Mouse (Mus musculus): Measurements from ENCODE around the gene Syncrip. TPM values are rescaled to one million over a fixed set of nuclear protein-coding genes. Genes with fewer than 3 reads are reported as not detected.
"Not testable (repeated sequence)": the region's sequence is repeated elsewhere in the genome, so short reads cannot be mapped to it uniquely, and the experiment has no call there.

Syncrip gene
- 79.8 and 87.4 TPM in 2 replicates for polyA plus RNA-seq (2015; fragmentation: Nextera tagmentation; extraction: Ambion mirVana)

DNA sequence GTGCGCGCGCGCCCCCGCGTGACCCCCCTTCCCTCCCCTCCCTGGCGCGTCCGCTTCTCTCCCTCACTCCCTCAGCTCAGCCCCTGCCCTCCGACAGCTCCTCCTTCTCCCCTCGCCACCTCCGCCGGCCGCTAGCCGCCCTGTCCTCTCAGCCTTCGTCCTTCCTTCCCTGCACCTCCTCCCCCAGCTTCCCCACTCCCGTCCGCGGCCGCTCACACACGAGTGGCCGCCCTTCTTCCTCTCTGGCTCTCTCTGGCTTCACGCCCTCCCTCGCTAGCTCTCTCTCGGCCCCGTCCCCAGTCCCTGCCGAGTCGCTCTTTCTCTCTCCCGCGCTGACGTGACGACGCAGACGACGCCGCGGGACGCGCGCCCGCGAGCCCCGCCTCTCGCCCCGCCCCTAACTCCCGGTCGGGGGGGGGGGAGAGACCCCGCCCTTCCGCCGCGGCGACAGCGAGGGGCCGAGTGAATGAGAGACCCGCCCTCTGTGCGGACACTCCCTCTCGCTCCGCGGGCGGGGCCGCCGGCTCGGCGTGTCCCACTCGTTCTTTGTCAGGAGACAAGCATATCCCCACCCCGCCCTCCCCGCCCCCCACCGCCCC lies at the start of gene Syncrip:
Gene Syncrip, minus strand, starts transcription at position 345 of the 599 bp plus-strand sequence.
- Histone ChIP-seq H3K9ac (ENCODE audit: low read length) (peak within 1 kb of the TSS; percentile 99), H3K4me3 (replicated peaks; ENCODE audit: low read length) (peak within 1 kb of the TSS; percentile 95), H3K27ac (ENCODE audit: low read length) (peak within 1 kb of the TSS; percentile 99), H3K4me2 (ENCODE audit: low read depth, low read length) (peak within 1 kb of the TSS; percentile 89)
- H3K9me3 ChIP-seq (replicated peaks; ENCODE audit: control insufficient read depth, low read length); H3K36me3 ChIP-seq (ENCODE audit: control insufficient read depth, insufficient read depth, low read length); H3K27me3 ChIP-seq (ENCODE audit: control insufficient read depth, insufficient read depth, low read length); H3K4me1 ChIP-seq (ENCODE audit: control insufficient read depth, insufficient read depth, low read length): not testable (repeated sequence)
- ATAC-seq (ENCODE audit: insufficient read depth, low FRiP score) = peak; percentile 96
- under 1% methylated on average over 54 of the region's 68 CpGs for WGBS

GRCm38 (mm10) chr9:88529979-88530580 lies 47.7 kb upstream of the Syncrip start:
- Histone ChIP-seq H3K36me3 (ENCODE audit: control insufficient read depth, insufficient read depth, low read length) (no peaks in the 10 kb centered on the region), H3K27me3 (ENCODE audit: control insufficient read depth, insufficient read depth, low read length) (no peaks in the 10 kb centered on the region), H3K9me3 (replicated peaks; ENCODE audit: control insufficient read depth, low read length) (no peaks in the 10 kb centered on the region), H3K27ac (ENCODE audit: low read length) (no peak overlapping the region), H3K4me2 (ENCODE audit: low read depth, low read length) (no peak overlapping the region), H3K4me3 (replicated peaks; ENCODE audit: low read length) (no peak overlapping the region), H3K4me1 (ENCODE audit: control insufficient read depth, insufficient read depth, low read length) (no peaks in the 10 kb centered on the region), H3K9ac (ENCODE audit: low read length) (no peak overlapping the region)
- no peak for ATAC-seq (ENCODE audit: insufficient read depth, low FRiP score)
- WGBS = 54% methylated on average over 5 of the region's 5 CpGs

DNA sequence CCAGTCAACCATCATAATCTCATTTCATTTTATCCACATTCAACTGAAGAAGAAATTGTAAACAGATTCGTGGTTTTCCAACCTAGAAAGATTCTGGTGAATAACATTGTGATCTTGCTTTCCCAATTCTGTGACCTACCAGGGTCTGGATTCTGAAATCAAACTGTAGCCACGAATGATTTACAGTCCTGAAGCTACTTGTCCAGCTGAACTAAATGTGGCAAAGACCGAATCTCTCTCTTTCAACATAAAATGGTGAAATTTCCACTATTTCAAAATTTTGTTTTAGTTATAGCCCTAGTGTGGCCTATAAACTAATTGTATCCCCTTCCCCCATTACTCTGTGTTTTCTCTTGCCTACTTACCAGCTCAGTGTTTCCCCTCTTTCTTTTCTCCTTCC lies 47.2 kb upstream of the Syncrip start:
- H3K36me3 ChIP-seq (ENCODE audit: control insufficient read depth, insufficient read depth, low read length) = no peaks in the 10 kb centered on the region
- H3K4me1 ChIP-seq (ENCODE audit: control insufficient read depth, insufficient read depth, low read length) = no peaks in the 10 kb centered on the region
- WGBS = 80% methylated on average over 3 of the region's 3 CpGs
- ATAC-seq (ENCODE audit: insufficient read depth, low FRiP score) = no peak
- no peak overlapping the region for H3K4me3 ChIP-seq (replicated peaks; ENCODE audit: low read length)
- no peak overlapping the region for H3K27ac ChIP-seq (ENCODE audit: low read length)
- H3K9me3 ChIP-seq (replicated peaks; ENCODE audit: control insufficient read depth, low read length) = no peaks in the 10 kb centered on the region
- no peak overlapping the region for H3K9ac ChIP-seq (ENCODE audit: low read length)
- H3K4me2 ChIP-seq (ENCODE audit: low read depth, low read length) = no peak overlapping the region
- H3K27me3 ChIP-seq (ENCODE audit: control insufficient read depth, insufficient read depth, low read length) = no peaks in the 10 kb centered on the region

- ATAC-seq (ENCODE audit: insufficient read depth, low FRiP score) = no peak
These were observed 46.4 kb upstream of the Syncrip start for GRCm38 (mm10) chr9:88528736-88529135.

GRCm38 (mm10) chr9:88527956-88528355 lies 45.6 kb upstream of the Syncrip start:
- Histone ChIP-seq H3K27ac (ENCODE audit: low read length) (no peak overlapping the region), H3K27me3 (ENCODE audit: control insufficient read depth, insufficient read depth, low read length) (no peaks in the 10 kb centered on the region), H3K4me1 (ENCODE audit: control insufficient read depth, insufficient read depth, low read length) (peaks cover 3% of the 10 kb centered on the region), H3K36me3 (ENCODE audit: control insufficient read depth, insufficient read depth, low read length) (no peaks in the 10 kb centered on the region), H3K9me3 (replicated peaks; ENCODE audit: control insufficient read depth, low read length) (no peaks in the 10 kb centered on the region), H3K4me2 (ENCODE audit: low read depth, low read length) (no peak overlapping the region), H3K4me3 (replicated peaks; ENCODE audit: low read length) (no peak overlapping the region), H3K9ac (ENCODE audit: low read length) (no peak overlapping the region)
- ATAC-seq (ENCODE audit: insufficient read depth, low FRiP score) = no peak
- WGBS = 75% methylated on average over 4 of the region's 4 CpGs

More at GRCm38 (mm10) chr9:88528736-88529135, 46.4 kb upstream of the Syncrip start:
- H3K9ac ChIP-seq (ENCODE audit: low read length) = no peak overlapping the region
- no peak overlapping the region for H3K4me3 ChIP-seq (replicated peaks; ENCODE audit: low read length)
- no peaks in the 10 kb centered on the region for H3K9me3 ChIP-seq (replicated peaks; ENCODE audit: control insufficient read depth, low read length)
- WGBS = 83% methylated on average over 5 of the region's 5 CpGs
- H3K27ac ChIP-seq (ENCODE audit: low read length) = no peak overlapping the region
- no peaks in the 10 kb centered on the region for H3K4me1 ChIP-seq (ENCODE audit: control insufficient read depth, insufficient read depth, low read length)
- H3K36me3 ChIP-seq (ENCODE audit: control insufficient read depth, insufficient read depth, low read length) = no peaks in the 10 kb centered on the region
- H3K27me3 ChIP-seq (ENCODE audit: control insufficient read depth, insufficient read depth, low read length) = no peaks in the 10 kb centered on the region
- no peak overlapping the region for H3K4me2 ChIP-seq (ENCODE audit: low read depth, low read length)

- no peaks in the 10 kb centered on the region for H3K27me3 ChIP-seq (ENCODE audit: control insufficient read depth, insufficient read depth, low read length)
- H3K36me3 ChIP-seq (ENCODE audit: control insufficient read depth, insufficient read depth, low read length) = peaks cover 7% of the 10 kb centered on the region; the same call in 1 of the 2 replicates
- H3K4me1 ChIP-seq (ENCODE audit: control insufficient read depth, insufficient read depth, low read length) = peaks cover 12% of the 10 kb centered on the region
- no peak overlapping the region for H3K4me2 ChIP-seq (ENCODE audit: low read depth, low read length)
- 91% methylated on average over 6 of the region's 6 CpGs for WGBS
- no peak overlapping the region for H3K27ac ChIP-seq (ENCODE audit: low read length)
- H3K9ac ChIP-seq (ENCODE audit: low read length) = no peak overlapping the region
- ATAC-seq (ENCODE audit: insufficient read depth, low FRiP score) = no peak
- H3K9me3 ChIP-seq (replicated peaks; ENCODE audit: control insufficient read depth, low read length) = no peaks in the 10 kb centered on the region
- H3K4me3 ChIP-seq (replicated peaks; ENCODE audit: low read length) = no peak overlapping the region
These were observed 43.0 kb upstream of the Syncrip start for GRCm38 (mm10) chr9:88525341-88525740.

GRCm38 (mm10) chr9:88524796-88525195 lies 42.4 kb upstream of the Syncrip start:
- no peaks in the 10 kb centered on the region for H3K9me3 ChIP-seq (replicated peaks; ENCODE audit: control insufficient read depth, low read length)
- H3K9ac ChIP-seq (ENCODE audit: low read length) = no peak overlapping the region
- no peak overlapping the region for H3K27ac ChIP-seq (ENCODE audit: low read length)
- no peaks in the 10 kb centered on the region for H3K27me3 ChIP-seq (ENCODE audit: control insufficient read depth, insufficient read depth, low read length)
- H3K4me1 ChIP-seq (ENCODE audit: control insufficient read depth, insufficient read depth, low read length) = peaks cover 12% of the 10 kb centered on the region
- peaks cover 11% of the 10 kb centered on the region; the same call in 1 of the 2 replicates for H3K36me3 ChIP-seq (ENCODE audit: control insufficient read depth, insufficient read depth, low read length)
- H3K4me3 ChIP-seq (replicated peaks; ENCODE audit: low read length) = no peak overlapping the region
- no peak overlapping the region for H3K4me2 ChIP-seq (ENCODE audit: low read depth, low read length)
- 63% methylated on average over 3 of the region's 3 CpGs for WGBS
- ATAC-seq (ENCODE audit: insufficient read depth, low FRiP score) = no peak

DNA sequence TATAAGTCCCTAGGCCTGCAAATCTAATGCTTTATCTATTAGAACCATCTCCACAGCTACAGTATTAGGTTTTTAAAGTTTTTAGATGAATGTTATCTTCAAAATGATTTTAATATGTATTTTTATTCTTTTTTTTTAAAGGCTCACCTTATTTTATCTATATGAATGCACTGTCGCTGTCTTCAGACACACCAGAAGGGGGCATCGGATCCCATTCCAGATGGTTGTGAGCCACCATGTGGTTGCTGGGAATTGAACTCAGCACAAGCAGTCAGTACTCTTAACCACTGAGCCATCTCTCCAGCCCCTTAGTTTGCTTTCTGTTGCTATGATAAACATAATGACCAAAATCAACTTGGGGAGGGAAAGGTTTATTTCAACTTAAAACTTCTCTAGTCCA lies 42.0 kb upstream of the Syncrip start:
- whole genome bisulfite sequencing = 90% methylated on average over 2 of the region's 2 CpGs

GRCm38 (mm10) chr9:88523335-88523668 lies 40.9 kb upstream of the Syncrip start:
- H3K36me3 ChIP-seq (ENCODE audit: control insufficient read depth, insufficient read depth, low read length) = peaks cover 11% of the 10 kb centered on the region; the same call in 1 of the 2 replicates
- peak overlapping the region; percentile 75 for H3K4me3 ChIP-seq (replicated peaks; ENCODE audit: low read length)
- ATAC-seq (ENCODE audit: insufficient read depth, low FRiP score) = no peak
- 2% methylated on average over 16 of the region's 16 CpGs for WGBS
- peak overlapping the region; percentile 90 for H3K27ac ChIP-seq (ENCODE audit: low read length)
- H3K9ac ChIP-seq (ENCODE audit: low read length) = peak overlapping the region; percentile 74
- H3K9me3 ChIP-seq (replicated peaks; ENCODE audit: control insufficient read depth, low read length) = no peaks in the 10 kb centered on the region
- H3K4me1 ChIP-seq (ENCODE audit: control insufficient read depth, insufficient read depth, low read length) = peaks cover 12% of the 10 kb centered on the region
- peak overlapping the region; percentile 87 for H3K4me2 ChIP-seq (ENCODE audit: low read depth, low read length)
- H3K27me3 ChIP-seq (ENCODE audit: control insufficient read depth, insufficient read depth, low read length) = no peaks in the 10 kb centered on the region

More for the DNA sequence above, 42.0 kb upstream of the Syncrip start:
- H3K4me3 ChIP-seq (replicated peaks; ENCODE audit: low read length) = no peak overlapping the region
- no peaks in the 10 kb centered on the region for H3K9me3 ChIP-seq (replicated peaks; ENCODE audit: control insufficient read depth, low read length)
- ATAC-seq (ENCODE audit: insufficient read depth, low FRiP score) = no peak
- H3K27me3 ChIP-seq (ENCODE audit: control insufficient read depth, insufficient read depth, low read length) = no peaks in the 10 kb centered on the region
- peaks cover 12% of the 10 kb centered on the region for H3K4me1 ChIP-seq (ENCODE audit: control insufficient read depth, insufficient read depth, low read length)
- no peak overlapping the region for H3K27ac ChIP-seq (ENCODE audit: low read length)
- H3K36me3 ChIP-seq (ENCODE audit: control insufficient read depth, insufficient read depth, low read length) = peaks cover 11% of the 10 kb centered on the region; the same call in 1 of the 2 replicates
- no peak overlapping the region for H3K9ac ChIP-seq (ENCODE audit: low read length)
- H3K4me2 ChIP-seq (ENCODE audit: low read depth, low read length) = no peak overlapping the region
